Mouse (Mus musculus) liver, adult 2 months (tissue): ENCODE results near the gene Gm11077.

ENCODE experiments used
- CTCF ChIP-seq: fragments of 200-500 bp; IDR thresholded peaks from 2 replicates; pipeline ENCODE4 v1.5.1; 2011; ENCODE audit warnings: low read depth, low read length, control low read depth
- POLR2A ChIP-seq: fragments of 200-500 bp; IDR thresholded peaks from 2 replicates; pipeline ENCODE4 v1.6.1; 2011; ENCODE audit warnings: low read length, control low read depth; ENCODE audit not compliant: insufficient read depth; ENCODE audit errors: extremely low read depth

- no peak for TF ChIP-seq POLR2A
- no peak for TF ChIP-seq CTCF
Measured at GRCm38 (mm10) chr6:140793676-140794262, 64.7 kb downstream of the Gm11077 start.
